Mouse (Mus musculus): ENCODE results near the gene Slc12a1. TPM values are rescaled to one million over a fixed set of nuclear protein-coding genes. Genes with fewer than 3 reads are reported as not detected.
A peak's percentile ranks its signal among the peaks of the same experiment; 100 is the strongest.
"Not testable (repeated sequence)": the region's sequence is repeated elsewhere in the genome, so short reads cannot be mapped to it uniquely, and the experiment has no call there.

Slc12a1 gene
- total RNA-seq (2014; rRNA removed; ENCODE audit: low replicate concordance) (not detected in 2 replicates), polyA plus RNA-seq (2015; fragmentation: Nextera tagmentation; extraction: Ambion mirVana) (not detected in 2 replicates)

DNA sequence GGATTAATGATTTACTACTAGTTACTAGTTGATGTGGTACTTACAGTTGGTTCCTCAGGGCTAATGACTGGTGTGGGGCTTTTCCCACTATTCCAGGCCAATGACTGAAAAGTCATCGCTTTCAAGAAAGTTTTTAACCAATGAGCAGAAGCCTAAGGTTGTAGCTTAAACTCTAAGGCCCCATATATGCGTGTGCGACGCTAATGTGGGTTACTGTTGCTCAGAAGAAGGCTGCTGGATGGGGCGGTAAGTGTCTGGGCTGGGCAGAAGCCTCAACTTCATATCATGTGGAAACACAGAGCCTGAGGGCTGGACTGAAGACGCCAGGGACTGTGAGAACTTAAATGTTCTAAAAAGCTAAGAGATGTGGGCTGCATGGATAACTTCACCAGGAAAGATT, at the start of gene Slc12a1:
TSS of gene Slc12a1 (plus strand) at position 118 of the 400 bp plus-strand sequence.
- no peak for ATAC-seq (ENCODE audit: insufficient read depth, low read depth)

DNA sequence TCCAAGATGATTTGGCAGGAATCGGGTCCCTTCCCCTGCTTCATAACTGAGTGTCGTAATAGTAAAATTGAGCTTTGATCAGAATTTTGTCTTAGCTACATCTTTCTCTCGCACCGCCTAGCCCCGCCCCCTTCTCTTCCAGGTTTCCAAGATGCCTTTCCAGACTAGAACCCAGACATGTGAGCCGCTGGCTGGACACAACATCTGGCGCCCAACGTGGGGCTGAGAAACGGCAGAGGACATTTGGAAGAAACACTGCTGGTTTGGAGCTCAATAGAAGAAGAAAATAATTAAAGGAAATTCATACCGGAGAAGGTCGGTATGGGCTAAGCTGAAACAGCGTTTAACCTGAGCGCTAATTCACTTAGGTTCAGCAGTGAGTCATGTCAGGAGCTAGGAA, 47.8 kb upstream of the Slc12a1 start:
- not testable (repeated sequence) for ATAC-seq (ENCODE audit: insufficient read depth, low read depth); H3K4me1 ChIP-seq (ENCODE audit: control insufficient read depth, insufficient read depth); DNase-seq (ENCODE audit: low spot score); H3K27me3 ChIP-seq (ENCODE audit: control insufficient read depth, insufficient read depth, low read length); H3K27ac ChIP-seq (ENCODE audit: low read depth); H3K9me3 ChIP-seq (replicated peaks; ENCODE audit: control insufficient read depth, low read length); H3K9ac ChIP-seq (replicated peaks; ENCODE audit: low read depth, low read length); H3K4me2 ChIP-seq (ENCODE audit: low read depth, low read length); H3K4me3 ChIP-seq (ENCODE audit: low read depth, low read length)
- WGBS = 99% methylated on average over 13 of the region's 13 CpGs
- peaks cover 46% of the 10 kb centered on the region for H3K36me3 ChIP-seq (replicated peaks; ENCODE audit: control insufficient read depth, insufficient read depth, low read length)

More for the DNA sequence above, at the start of gene Slc12a1:
- Histone ChIP-seq H3K27me3 (ENCODE audit: control insufficient read depth, insufficient read depth, low read length) (no peaks in the 10 kb centered on the region), H3K9me3 (replicated peaks; ENCODE audit: control insufficient read depth, low read length) (no peaks in the 10 kb centered on the region), H3K4me2 (ENCODE audit: low read depth, low read length) (no peak within 1 kb of the TSS), H3K36me3 (replicated peaks; ENCODE audit: control insufficient read depth, insufficient read depth, low read length) (no peaks in the 10 kb centered on the region), H3K4me3 (ENCODE audit: low read depth, low read length) (no peak within 1 kb of the TSS), H3K27ac (ENCODE audit: low read depth) (no peak within 1 kb of the TSS), H3K4me1 (ENCODE audit: control insufficient read depth, insufficient read depth) (no peaks in the 10 kb centered on the region), H3K9ac (replicated peaks; ENCODE audit: low read depth, low read length) (no peak within 1 kb of the TSS)
- TF ChIP-seq EP300 (IDR thresholded peaks at IDR 0.05; ENCODE audit: low read depth) (no peak), CTCF (IDR thresholded peaks at IDR 0.05; ENCODE audit: low read depth) (no peak)
- DNase-seq (ENCODE audit: low spot score) = no peak
- WGBS = 81% methylated on average over 6 of the region's 6 CpGs

DNA sequence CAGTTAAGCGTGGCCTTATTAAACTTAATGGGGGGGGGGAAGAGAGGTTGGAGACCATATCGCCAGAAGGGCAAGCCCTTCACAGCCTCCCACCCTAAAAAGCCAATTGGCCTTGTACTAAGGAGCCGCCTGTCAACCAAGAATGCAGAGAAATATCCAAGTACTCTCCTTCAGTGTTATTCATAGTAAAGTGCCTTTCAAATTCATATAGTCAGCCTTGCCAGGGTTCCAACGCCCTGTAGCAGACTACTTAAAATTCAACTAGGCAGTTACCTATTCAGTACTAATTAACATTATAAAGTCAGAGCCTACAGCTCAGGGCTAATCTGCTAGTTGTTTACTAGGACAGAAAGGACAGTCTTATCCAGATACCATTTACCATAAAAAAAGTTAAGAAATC, 45.8 kb upstream of the Slc12a1 start:
- H3K27ac ChIP-seq (ENCODE audit: low read depth); DNase-seq (ENCODE audit: low spot score); ATAC-seq (ENCODE audit: insufficient read depth, low read depth); H3K4me2 ChIP-seq (ENCODE audit: low read depth, low read length); H3K4me3 ChIP-seq (ENCODE audit: low read depth, low read length); H3K9ac ChIP-seq (replicated peaks; ENCODE audit: low read depth, low read length); H3K4me1 ChIP-seq (ENCODE audit: control insufficient read depth, insufficient read depth); H3K27me3 ChIP-seq (ENCODE audit: control insufficient read depth, insufficient read depth, low read length); H3K9me3 ChIP-seq (replicated peaks; ENCODE audit: control insufficient read depth, low read length): not testable (repeated sequence)
- H3K36me3 ChIP-seq (replicated peaks; ENCODE audit: control insufficient read depth, insufficient read depth, low read length) = peaks cover 45% of the 10 kb centered on the region
- WGBS = 94% methylated on average over 4 of the region's 4 CpGs

DNA sequence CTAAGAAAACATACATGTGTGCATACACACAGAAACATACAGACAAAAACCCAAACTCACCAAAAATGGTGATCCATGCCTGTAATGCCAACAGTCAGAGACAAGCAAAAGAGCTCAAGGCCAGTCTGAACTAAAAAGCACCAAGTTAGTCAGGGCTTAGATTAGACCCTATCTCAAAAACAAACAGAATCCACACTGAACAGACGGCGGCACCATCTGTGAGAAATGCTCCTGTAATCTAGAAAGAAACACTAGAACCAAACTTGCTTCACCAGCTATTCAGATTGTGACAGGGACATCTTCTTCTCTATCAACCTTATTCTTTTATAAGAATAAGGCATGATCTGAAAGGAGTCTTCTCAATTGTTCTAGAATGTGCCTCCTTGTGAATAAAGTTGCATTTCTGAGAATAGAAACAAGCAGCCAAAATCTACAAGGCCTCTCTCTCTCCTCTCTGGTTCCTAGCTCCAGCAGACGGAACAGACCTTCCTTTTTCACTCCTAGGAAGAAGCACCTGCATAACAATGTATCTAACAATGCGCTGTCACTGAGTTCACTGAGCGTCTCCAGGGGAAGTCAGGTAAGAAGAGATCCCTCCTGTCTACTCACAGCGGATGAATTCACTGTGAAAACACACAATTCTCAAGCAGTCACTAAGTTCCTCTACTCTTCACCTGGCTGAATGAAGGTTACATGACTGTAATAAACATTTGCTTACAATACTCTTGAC, 32.8 kb upstream of the Slc12a1 start:
- TF ChIP-seq EP300 (IDR thresholded peaks at IDR 0.05; ENCODE audit: low read depth) (no peak), CTCF (IDR thresholded peaks at IDR 0.05; ENCODE audit: low read depth) (no peak)
- DNase-seq (ENCODE audit: low spot score) (no peak), ATAC-seq (ENCODE audit: insufficient read depth, low read depth) (no peak)
- Histone ChIP-seq H3K4me3 (ENCODE audit: low read depth, low read length) (no peak overlapping the region), H3K4me2 (ENCODE audit: low read depth, low read length) (no peak overlapping the region), H3K4me1 (ENCODE audit: control insufficient read depth, insufficient read depth) (peaks cover 17% of the 10 kb centered on the region; the same call in 1 of the 2 replicates), H3K27me3 (ENCODE audit: control insufficient read depth, insufficient read depth, low read length) (no peaks in the 10 kb centered on the region), H3K9me3 (replicated peaks; ENCODE audit: control insufficient read depth, low read length) (no peaks in the 10 kb centered on the region), H3K27ac (ENCODE audit: low read depth) (no peak overlapping the region), H3K9ac (replicated peaks; ENCODE audit: low read depth, low read length) (no peak overlapping the region), H3K36me3 (replicated peaks; ENCODE audit: control insufficient read depth, insufficient read depth, low read length) (0 out of 2 replicates have a peak, but pooled peaks cover 3% of the 10 kb centered on the region)
- 59% methylated on average over 6 of the region's 6 CpGs for WGBS

DNA sequence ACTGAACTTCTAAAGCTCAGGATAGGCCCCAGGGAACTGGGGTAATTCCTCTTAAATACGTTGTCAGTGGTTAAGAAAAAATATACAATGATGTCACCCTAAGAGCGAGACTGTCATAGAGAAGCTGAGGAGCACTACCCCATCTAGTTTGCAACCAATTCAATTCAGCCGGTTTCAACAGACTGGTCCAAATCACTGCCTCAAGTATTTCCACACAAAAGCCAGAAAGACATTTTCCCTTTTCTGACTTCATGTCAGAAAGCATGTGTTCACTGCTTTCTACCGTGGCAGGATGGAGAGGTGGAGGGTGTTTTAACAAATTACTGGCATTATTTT, 30.0 kb upstream of the Slc12a1 start:
- TF ChIP-seq CTCF (IDR thresholded peaks at IDR 0.05; ENCODE audit: low read depth) (no peak), EP300 (IDR thresholded peaks at IDR 0.05; ENCODE audit: low read depth) (no peak)
- H3K4me3 ChIP-seq (ENCODE audit: low read depth, low read length) = peak overlapping the region; percentile 62
- ATAC-seq (ENCODE audit: insufficient read depth, low read depth) (no peak), DNase-seq (ENCODE audit: low spot score) (peak; percentile 14)
- H3K27me3 ChIP-seq (ENCODE audit: control insufficient read depth, insufficient read depth, low read length) = no peaks in the 10 kb centered on the region
- 8% methylated on average over 4 of the region's 4 CpGs for WGBS
- peaks cover 17% of the 10 kb centered on the region; the same call in 1 of the 2 replicates for H3K4me1 ChIP-seq (ENCODE audit: control insufficient read depth, insufficient read depth)
- H3K27ac ChIP-seq (ENCODE audit: low read depth) = 0 out of 2 replicates have a peak overlapping the region, but pooled peaks have one; percentile 77
- no peaks in the 10 kb centered on the region for H3K9me3 ChIP-seq (replicated peaks; ENCODE audit: control insufficient read depth, low read length)
- H3K36me3 ChIP-seq (replicated peaks; ENCODE audit: control insufficient read depth, insufficient read depth, low read length) = no peaks in the 10 kb centered on the region
- peak overlapping the region; percentile 78 for H3K4me2 ChIP-seq (ENCODE audit: low read depth, low read length)
- peak overlapping the region; percentile 77 for H3K9ac ChIP-seq (replicated peaks; ENCODE audit: low read depth, low read length)

All from heart, postnatal 0 days (tissue).